Mouse (Mus musculus) kidney, adult 11 months (tissue): ENCODE results near the gene Tff1.

Experiments used
- DNase-seq: peaks from one replicate; pipeline ENCODE4 v3.0.0; 2022

Tff1 gene

DNA sequence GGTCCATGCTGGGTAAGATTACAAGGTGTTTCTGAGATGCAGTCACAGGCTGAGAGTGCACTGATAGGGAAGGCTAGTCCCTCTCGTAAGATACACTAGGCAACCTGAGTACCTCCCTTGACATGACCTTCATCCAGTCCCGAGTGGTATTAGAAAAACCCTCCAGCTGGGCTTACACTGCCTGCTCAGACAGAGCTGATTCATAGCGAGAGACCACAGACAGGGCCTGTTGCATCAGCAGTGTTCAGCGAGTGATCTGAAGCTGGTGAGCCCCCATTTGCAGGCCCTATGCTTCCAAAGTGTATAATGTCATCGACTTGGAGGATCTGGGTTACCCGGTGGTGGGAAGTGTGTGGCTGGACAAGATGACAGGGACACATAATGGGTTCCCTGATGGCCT is at the start of gene Tff1:
Gene Tff1, minus strand, starts transcription at position 151 of the 400 bp plus-strand sequence.
- no peak for DNase-seq

DNA sequence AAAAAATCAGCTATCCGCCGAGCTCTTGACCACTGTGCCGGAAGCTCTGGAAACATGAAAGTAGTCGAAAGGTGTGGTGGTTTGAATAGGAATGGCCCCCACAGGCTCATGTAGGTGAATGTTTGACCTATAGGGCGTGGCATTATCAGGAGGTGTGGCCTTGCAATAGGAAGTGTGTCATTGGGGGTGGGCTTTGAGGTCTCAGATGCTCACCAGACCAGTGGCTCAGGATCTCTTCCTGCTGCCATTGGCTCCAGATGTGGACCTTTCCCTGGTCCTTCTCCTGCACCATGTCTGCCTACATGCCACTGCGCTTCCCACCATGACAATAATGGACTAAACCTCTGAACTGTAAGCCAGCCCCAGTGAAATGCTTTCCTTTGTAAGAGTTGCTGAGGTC is 46.8 kb upstream of the Tff1 start:
- DNase-seq: no peak

DNA sequence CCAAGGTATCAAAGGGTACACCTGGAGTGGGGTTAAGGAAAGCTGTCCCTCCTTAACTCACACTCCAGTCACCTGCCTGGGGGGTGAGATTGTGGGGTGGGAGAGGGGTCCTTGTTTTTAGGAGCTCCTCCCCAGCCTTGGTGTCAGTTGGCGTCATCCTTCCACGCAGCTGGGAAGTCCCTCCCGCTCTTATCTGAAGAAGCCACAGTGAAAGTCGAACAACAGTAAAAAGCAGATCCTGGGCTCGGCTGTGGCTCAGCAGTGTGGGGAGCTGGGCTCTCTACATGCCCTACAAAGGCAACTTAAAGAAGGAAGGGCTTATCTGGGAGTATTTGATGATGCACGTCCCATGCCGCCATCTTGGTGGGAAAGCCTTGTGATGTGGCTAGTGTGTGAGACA is 45.2 kb upstream of the Tff1 start:
- no peak for DNase-seq

DNA sequence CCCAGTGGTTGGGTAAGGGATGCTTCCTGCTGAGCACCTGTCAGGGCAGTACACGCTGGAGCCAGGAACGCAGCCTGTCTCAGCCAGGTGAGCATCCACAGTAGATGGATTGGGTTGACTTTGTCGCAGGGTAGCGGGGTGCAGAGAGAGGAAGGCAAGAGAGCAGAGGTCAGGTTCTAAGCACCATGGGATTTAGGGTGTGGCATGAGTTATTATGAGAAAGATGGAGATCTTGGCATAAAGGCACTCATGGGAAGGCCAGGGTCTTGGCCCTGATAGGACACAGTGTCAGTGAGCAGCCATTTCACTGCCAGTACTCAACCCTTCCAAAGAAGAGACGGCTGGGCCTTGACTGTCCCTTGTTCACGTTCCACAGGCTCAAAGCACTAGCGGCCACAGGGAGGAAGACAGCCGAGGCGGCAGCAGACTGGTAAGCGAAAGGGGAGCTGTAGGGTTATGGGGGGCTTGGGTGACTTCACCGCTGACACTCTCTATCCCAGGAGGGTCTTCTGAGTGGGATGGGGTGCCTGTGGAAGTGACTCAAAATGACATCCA is 44.4 kb upstream of the Tff1 start:
- no peak for DNase-seq

DNA sequence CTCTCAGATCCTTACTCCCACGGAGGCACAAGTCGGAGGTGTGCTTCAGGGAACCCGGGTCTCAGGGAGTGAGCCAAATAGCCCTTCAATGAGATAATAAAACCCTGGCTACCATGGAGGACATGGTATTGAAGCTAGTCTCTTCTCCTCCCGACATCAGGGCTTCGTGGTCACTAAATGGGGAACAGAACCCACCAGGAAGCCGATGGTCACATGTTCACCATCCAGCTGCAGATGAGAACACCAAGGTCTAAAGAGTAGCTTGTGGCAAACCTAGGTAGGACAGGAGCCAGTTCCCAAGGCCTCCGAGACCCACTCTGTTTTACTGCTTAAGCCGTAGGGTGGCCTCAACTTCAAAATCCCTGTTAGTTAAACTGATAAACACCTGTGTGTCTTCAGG is 43.6 kb upstream of the Tff1 start:
- no peak for DNase-seq

DNA sequence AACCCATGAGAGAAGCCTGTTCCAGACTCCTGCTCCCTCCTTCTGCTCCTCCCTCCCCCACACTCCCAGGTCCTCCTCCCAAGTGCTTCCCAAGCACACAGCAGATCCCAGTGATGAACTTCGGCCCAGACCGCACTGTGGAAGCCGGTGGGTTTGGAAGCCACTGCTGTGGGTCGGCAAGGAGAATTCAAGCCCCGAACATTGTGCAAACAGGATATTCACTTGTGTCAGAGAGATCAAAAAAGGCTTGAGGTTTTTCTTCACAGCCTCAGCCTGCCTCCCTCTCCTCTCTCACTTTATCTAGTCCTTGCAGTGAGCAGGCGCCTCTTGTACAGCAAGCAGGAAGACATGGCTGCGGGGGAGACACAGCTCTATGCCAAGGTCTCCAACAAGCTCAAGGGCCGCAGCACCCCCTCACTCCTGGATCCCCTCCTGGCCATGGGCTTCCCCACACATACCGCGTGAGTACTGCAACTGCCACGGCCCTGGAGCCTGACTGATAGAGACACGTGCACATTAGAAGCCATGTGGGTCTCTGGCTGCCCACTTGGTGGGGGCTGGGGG is 42.8 kb upstream of the Tff1 start, which contains the start of gene Ubash3a:
Gene Ubash3a, plus strand, starts transcription at position 103 of the 564 bp plus-strand sequence.
- no peak for DNase-seq

DNA sequence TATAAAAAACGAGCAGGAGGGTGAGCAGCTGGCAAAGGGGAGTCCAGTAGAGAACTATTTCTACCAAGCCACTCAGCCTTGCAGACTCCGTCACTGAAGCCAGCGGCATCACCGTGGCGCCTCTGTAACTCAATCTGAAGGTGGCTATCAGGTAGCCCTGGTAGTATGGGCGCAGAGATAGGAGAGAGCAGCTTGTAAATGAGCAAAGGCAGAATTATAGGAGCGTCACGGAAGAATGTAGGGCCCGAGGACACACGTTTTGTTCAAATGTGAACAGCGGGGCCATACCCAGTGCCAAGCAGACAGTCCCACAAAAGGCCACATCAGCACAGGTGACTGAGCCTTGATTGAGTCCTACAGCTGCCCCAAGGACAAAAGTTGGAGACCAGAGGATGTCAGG is 33.8 kb upstream of the Tff1 start, which contains the start of gene Tmprss3:
Gene Tmprss3, minus strand, starts transcription at position 101 of the 400 bp plus-strand sequence.
- DNase-seq: no peak

DNA sequence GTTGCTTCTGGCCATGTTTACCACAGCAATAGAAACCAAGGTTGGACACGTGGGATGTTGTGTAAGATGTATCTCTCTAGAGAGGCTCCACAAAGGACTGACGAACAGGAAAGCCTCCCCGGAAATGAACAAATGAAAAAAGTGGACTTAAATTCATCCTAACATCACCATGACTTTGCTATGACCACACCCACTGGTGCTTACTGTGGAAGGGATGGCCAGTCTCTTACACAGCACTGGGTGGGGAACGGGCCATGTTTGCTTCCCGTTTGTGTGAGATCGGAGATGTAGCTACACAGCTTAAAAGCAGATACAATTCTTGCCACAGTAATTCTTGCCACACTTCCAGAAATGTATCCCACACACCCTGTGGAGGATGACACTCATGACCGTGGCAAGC is 31.2 kb upstream of the Tff1 start:
- no peak for DNase-seq

DNA sequence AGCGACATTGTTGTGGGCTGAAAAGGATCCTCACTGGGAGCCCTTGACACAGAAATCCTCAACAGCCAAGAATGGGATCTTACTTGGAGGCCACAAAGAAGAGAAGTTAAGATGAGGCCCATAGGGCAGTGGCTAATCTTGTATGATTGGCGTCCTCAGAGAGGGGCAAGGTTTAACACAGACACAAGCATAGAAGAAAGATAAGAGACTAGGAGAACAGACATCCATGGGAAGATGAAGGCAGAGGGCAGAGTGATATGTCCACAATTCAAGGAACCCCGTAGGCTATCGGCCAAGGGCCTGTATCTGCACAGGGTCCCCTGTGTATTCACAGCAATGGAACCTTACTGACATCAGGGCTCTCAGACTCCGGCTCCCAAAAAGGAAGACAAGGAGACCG is 30.1 kb upstream of the Tff1 start:
- DNase-seq: no peak

DNA sequence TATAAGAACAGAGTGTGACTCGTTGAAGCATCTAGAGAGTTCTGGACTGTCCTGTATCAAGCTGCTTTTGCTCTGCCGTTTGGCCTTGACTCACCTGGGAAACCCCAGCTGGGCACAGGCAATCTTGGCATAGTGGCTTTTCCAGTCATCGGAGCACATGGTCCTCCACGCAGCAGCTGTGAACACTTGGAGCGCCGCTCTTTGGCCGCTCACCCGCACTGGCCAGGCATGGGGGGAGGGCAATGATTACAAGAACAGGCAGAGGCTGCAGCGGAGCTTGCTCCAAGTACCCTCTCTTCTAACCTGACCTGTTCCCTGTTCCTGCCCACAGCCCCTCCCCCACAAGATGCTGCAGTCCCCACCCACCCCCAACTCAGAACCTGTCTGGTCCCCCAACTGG is 28.3 kb upstream of the Tff1 start:
- no peak for DNase-seq

DNA sequence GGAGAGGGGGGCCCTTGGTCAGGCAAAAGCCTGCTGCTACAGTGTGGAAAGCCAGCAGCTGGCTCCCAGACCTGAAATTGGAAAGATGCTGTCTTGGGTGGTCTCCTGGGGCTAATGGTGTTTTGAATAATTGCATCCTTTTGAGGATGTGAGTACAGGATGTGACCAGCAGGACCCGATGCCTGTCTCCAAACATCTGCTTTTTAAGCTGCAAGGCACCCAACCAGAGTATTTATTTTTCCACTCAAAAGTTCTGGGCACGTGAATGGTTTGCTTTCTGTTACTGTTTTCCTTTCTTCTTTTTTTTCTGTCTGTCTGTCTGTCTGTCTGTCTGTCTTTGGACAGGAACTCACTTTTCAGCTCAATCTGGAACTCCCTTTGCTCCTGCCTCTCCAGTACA is 27.6 kb upstream of the Tff1 start:
- DNase-seq: no peak

DNA sequence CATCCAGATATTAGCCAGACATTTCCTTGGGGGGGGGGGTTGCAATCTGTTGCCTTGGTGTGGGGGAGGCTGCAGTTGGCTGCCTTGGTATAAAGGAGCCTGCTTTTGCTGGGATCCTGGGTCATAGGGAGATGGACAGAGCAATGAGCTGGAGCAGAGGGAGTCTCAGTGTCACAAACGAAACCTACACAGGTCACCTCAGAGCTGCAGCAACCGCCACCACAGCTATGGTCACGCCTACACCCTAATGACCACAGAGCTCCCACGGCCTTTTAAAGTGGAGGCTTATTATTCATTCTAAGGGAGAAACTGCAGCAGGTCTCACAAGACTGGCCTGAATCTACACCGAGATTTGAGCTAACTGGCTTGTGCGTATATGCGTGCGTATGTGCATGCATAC is 26.7 kb upstream of the Tff1 start:
- no peak for DNase-seq

DNA sequence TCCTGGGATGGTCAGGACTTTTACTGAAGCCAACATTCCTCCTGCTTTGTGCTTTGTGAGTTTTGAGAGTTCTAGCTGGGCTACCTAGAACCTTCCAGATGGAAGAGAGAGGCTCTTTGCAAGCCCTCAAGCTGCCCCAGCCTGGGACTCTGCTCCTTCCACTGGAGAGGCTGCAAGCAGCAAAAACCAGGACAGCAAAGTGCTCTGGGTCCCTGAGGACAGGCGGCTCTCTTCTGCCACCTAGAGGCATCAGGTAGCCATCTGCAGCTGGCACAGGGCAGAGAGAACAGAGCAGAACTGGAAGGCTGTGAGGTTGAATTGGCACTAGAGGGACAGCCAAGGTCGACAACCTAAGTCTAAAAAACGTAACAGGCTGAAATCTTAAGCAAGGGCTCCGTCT is 22.3 kb upstream of the Tff1 start:
- DNase-seq: peak; percentile 60

DNA sequence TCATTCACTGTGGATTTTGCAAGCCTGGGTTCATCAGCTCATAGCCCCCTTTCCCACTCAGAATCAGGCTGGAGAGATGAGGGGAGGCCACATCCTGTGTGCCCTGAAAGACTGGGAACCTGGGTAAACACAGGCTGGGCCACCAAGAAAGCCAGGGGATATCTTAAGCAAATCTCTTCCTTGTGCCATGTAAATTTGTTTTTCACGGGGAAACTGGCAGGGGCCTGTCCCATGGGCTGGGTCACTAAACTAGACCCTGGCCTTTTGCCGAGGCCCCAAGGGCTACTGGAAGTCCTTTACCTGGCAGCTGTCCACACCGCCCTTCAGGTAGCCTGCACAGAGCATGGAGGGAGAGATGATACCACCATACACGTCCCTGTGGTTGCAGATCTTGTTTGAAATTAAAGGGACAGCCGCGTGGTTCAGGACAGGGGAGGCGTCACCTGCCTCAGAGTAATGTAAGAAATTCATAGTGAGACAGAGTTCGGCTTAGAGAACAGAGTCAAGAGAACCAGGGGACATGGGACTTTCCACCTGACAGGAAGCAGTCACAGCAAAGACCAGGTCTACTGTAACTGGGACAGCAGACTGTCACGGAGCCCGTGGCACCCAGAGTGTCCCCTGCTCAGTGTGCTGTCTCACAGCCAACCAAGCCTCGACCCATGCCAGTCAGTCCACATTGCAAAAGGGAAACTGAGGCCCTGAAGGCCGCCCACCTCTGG is 19.4 kb upstream of the Tff1 start:
- DNase-seq: no peak

DNA sequence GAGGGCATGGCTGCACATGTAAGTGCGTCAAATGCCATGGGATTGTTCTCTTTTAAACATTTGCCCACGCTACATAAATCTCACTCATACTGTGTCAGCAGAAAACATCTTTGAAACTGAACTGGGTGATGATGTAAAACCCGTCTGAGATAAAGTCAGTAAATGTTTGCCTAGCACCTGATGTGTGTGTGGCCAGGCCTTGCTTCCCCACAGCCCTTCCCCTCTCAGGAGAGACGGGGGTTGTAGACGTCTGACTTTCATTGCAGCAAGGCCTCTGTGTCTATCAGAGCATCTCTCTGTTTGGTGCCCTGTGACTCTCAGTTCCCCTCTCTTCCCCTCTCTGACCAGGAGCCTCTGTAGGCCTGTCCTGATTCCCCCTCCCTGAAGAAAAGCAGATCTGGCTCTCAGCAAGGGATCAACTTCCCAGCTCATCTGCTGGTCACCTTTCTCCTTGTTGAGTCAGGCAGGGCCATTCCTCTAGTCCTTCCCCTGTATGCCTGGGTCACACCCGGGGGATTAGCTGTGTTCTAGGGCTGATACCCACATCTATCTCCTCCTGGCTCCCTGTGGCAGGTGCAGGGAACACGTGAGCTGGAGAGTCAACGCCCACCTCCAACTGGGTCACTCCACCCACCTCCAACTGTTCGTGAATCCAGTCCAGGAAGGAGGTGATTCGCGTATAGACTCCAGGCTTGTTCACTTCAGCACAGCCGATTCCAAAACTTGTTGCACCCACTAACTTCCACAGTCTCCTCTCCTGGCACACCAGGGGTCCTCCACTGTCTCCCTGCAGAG is 18.3 kb upstream of the Tff1 start:
- no peak for DNase-seq

DNA sequence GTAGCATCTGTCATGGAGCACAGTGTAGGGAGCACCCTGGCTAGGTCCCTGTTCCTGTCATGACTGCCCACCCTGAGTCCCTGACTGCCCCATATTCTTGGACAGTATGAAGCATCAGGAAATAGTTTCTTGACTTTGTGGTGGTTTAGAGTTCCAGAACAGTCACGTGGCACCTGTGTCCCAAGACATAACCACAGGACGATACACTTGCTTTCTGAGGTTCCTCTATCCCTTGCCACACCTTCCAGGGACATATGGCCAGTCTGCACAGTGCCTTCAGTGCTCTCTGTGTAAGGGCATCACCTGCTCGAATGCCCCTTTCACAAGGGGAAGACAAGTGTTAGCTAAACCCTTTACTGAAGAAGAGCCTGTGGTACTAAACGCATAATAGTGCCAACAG is 16.4 kb upstream of the Tff1 start:
- DNase-seq: no peak

DNA sequence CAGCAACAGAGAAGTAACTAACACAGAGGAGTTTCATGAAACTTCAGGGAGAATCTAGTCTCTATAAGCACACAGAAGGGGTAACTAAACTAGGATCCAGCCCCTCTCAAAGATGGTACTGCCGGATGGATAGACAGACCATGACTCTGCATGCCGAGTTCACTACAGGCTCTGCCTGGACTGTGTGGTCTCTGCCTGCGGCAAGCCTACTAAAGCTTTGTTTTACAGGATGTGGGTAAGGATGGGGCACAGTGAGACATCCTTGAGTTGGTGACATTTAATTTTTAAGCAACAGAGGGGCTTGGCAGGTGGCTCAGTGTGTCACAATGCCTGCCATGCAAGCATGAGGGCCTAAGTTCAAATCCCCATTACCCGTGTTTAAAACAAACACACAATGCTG is 11.2 kb upstream of the Tff1 start:
- DNase-seq: no peak

DNA sequence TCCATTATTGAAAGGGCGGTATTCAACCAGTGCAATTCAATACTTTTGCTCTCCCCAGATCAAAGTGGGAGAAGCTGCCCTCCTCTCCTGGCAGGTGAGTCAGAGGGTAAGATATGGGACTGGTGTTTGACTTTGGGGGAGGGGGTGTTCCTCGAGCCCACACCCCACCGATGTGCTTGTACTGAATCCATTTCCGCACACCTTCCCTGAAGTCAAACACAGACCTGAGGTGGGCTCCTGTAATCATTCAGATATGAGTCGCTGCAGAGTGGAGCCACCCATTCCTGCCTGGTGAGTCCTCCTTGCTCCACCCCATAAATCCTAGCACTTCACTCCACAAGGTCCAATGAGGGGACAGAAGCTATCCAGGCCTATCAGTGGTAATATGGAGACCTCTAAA is 4.7 kb upstream of the Tff1 start:
- no peak for DNase-seq

DNA sequence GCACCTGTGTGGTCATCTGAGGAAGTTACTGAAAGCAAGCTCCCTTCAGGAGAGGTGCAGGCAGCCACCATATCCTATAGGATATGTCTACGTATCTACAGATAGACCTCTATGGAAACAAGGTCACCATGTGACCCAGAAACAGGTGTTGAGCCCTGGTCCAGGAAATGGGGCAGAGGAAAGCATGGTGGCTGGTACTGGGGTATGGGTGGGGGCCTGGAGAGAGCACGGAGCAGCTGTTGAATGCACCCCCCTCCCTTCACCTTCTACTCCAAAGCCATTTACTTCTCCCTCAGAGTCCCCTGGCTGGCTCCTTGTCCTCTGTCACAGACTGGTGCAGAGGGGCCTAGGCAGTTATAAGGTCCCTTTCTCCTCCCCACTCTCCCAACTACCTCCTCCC is 1.3 kb downstream of the Tff1 start:
- no peak for DNase-seq

DNA sequence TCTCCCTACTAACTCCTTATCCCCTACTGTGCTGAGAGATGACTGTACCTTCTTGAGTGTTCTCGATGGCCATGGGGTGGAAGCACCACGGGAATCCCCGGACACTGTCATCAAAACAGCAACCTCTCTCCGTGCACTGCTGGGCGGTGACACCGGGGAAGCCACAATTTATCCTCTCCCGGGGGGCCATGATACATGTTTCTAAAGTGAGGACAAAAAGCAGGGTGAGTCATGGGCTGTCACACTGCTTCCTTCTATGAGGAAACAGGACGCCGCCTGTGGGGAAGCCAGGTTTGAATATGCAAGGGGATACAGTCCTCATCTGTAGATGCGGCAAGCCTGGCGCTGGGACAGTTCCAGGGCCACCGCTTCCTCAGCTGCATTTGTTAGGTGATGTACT is 2.5 kb downstream of the Tff1 start:
- no peak for DNase-seq

DNA sequence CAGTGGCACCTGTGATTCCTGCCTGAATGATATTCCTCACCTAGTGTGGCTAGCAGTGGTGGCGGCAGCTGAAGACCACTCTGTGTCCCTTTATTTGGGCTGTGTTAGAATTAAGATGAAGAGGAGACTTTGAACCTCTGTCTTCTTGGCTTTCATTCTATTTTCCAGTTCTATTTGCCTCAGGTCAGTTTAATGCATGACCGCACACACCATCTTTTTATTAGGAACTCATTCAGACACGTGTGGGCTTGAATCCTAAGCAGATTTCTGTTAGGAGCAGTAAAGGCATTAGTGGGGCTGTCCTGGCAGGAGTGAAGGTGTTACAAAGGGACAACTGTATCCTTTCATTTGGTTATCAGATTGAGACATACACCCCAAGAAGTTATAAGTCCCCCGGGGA is 4.8 kb downstream of the Tff1 start:
- peak; percentile 39 for DNase-seq

DNA sequence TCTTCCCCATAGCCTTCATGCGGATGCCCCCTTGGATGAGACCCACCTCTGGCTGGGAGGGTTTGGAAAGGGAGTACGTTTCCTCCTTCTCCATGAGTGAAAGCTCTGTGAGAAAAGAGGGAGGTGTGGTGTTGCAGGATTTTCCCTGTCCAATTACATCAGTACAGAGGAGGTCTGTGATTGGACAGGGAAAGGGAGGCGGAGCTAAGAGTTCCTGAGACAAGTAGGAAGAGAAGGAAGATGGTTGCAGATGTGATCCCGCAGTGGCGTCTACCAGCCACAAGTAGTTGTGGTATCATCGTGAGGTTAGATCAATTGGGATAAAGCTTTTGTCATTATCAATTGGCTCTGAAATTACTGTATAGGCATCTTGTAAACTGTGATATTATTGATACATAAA is 7.2 kb downstream of the Tff1 start:
- DNase-seq: no peak

DNA sequence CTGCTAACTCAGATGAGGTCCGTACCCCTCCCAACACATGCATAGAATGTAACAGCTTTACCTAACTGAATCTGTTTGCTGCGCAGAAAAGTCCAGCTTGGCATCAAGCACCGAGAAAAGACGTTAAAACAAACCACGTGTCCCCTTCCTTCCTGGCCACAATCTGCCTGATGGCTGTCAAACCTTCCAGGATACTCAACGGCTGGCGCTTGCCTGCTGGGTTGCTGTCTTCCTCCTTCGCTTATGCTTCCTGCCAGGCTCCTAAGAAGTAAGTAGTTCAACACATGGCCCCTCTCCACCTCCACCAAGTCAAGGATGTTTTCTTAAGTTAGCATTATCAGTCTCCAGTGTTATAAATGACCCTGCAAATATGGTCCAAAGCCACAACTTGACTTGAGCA is 11.3 kb downstream of the Tff1 start:
- no peak for DNase-seq

DNA sequence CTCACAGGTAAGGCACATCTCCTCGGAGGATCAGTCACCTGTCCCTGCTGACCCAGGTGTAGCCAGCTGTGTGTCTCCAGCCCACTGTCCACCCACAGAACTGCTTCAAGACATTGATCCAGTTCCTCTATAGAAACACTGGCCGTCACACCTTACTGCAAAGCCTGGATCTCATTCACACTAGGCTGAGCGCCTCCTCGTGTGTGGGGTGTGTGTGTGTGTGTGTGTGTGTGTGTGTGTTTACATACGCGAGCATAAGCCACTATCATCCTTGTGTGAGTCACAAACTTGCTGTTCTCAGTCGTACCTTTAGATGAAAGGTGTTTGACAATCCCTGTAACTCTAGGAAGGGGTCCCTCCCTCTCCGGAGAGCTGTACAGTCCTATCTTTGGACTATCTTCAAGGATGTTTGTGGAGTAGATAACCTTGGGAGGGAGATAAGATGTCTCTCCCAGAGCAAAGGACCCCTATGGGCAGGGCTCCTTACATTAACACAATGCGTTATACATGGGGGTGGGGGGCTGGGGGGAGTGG is 12.0 kb downstream of the Tff1 start:
- no peak for DNase-seq
